Mouse (Mus musculus): ENCODE results near the gene Dld. TPM values are rescaled to one million over a fixed set of nuclear protein-coding genes. Genes with fewer than 3 reads are reported as not detected.

Dld gene
- polyA plus RNA-seq, 1 experiment, result 60.9 TPM

- Histone ChIP-seq H3ac (ENCODE audit: control insufficient read depth, insufficient read length) (no peak overlapping the region), H3K4me3 (no peak overlapping the region), H3K79me2 (ENCODE audit: control insufficient read depth, insufficient read depth) (no peaks in the 10 kb centered on the region), H3K27me3 (ENCODE audit: control insufficient read depth, insufficient read depth, insufficient read length) (no peaks in the 10 kb centered on the region), H3K4me2 (ENCODE audit: low read depth) (no peak overlapping the region), H3K36me3 (ENCODE audit: control insufficient read depth, insufficient read depth) (peaks cover 45% of the 10 kb centered on the region)
- TF ChIP-seq MYOG (IDR thresholded peaks at IDR 0.05; ENCODE audit: control insufficient read depth in 1 of 3, insufficient read depth in 1 of 3, insufficient read length in 2 of 3, low read depth in 2 of 3) (no peak), E2F4 (IDR thresholded peaks at IDR 0.05; ENCODE audit: insufficient read depth) (no peak), CEBPB (IDR thresholded peaks at IDR 0.05; ENCODE audit: insufficient read depth, poor library complexity, severe bottlenecking) (no peak), TCF12 (IDR thresholded peaks at IDR 0.05; ENCODE audit: insufficient read depth, poor library complexity, severe bottlenecking) (no peak), REST (IDR thresholded peaks at IDR 0.05; ENCODE audit: insufficient read depth, insufficient read length) (no peak), MYOD1 (IDR thresholded peaks at IDR 0.05; ENCODE audit: control insufficient read depth in 1 of 3, insufficient read length in 2 of 3, low read depth in 2 of 3) (no peak), POLR2A (IDR thresholded peaks at IDR 0.05; ENCODE audit: insufficient read length, low read depth) (no peak), POLR2AphosphoS2 (IDR thresholded peaks at IDR 0.05; ENCODE audit: insufficient read length, low read depth) (no peak), SRF (IDR thresholded peaks at IDR 0.05; ENCODE audit: control insufficient read depth, insufficient read length, low read depth) (no peak)
These were observed 48.3 kb downstream of the Dld start for GRCm38 (mm10) chr12:31302766-31303511.

- no peak overlapping the region for H3K4me2 ChIP-seq (ENCODE audit: low read depth)
- peaks cover 51% of the 10 kb centered on the region for H3K36me3 ChIP-seq (ENCODE audit: control insufficient read depth, insufficient read depth)
- H3ac ChIP-seq (ENCODE audit: control insufficient read depth, insufficient read length), result no peak overlapping the region
- no peaks in the 10 kb centered on the region for H3K27me3 ChIP-seq (ENCODE audit: control insufficient read depth, insufficient read depth, insufficient read length)
- TF ChIP-seq TCF3 (IDR thresholded peaks at IDR 0.05; ENCODE audit: insufficient read length, low read depth) (no peak), MYOG (IDR thresholded peaks at IDR 0.05; ENCODE audit: control insufficient read depth in 1 of 3, insufficient read depth in 1 of 3, insufficient read length in 2 of 3, low read depth in 2 of 3) (no peak), MYOD1 (IDR thresholded peaks at IDR 0.05; ENCODE audit: control insufficient read depth in 1 of 3, insufficient read length in 2 of 3, low read depth in 2 of 3) (no peak), REST (IDR thresholded peaks at IDR 0.05; ENCODE audit: insufficient read depth, insufficient read length) (no peak), SRF (IDR thresholded peaks at IDR 0.05; ENCODE audit: control insufficient read depth, insufficient read length, low read depth) (no peak), E2F4 (IDR thresholded peaks at IDR 0.05; ENCODE audit: insufficient read depth) (no peak), TCF12 (IDR thresholded peaks at IDR 0.05; ENCODE audit: insufficient read depth, poor library complexity, severe bottlenecking) (no peak), USF1 (IDR thresholded peaks at IDR 0.05; ENCODE audit: low read depth) (no peak), POLR2A (IDR thresholded peaks at IDR 0.05; ENCODE audit: insufficient read length, low read depth) (no peak), POLR2AphosphoS2 (IDR thresholded peaks at IDR 0.05; ENCODE audit: insufficient read length, low read depth) (no peak), MAX (IDR thresholded peaks at IDR 0.05; ENCODE audit: low read depth) (no peak), CEBPB (IDR thresholded peaks at IDR 0.05; ENCODE audit: insufficient read depth, poor library complexity, severe bottlenecking) (no peak)
- H3K79me2 ChIP-seq (ENCODE audit: control insufficient read depth, insufficient read depth), result no peaks in the 10 kb centered on the region
- H3K4me3 ChIP-seq, result no peak overlapping the region
These were observed 49.0 kb downstream of the Dld start for GRCm38 (mm10) chr12:31302266-31302665.

- Histone ChIP-seq H3K4me2 (ENCODE audit: low read depth) (no peak overlapping the region), H3K79me2 (ENCODE audit: control insufficient read depth, insufficient read depth) (no peaks in the 10 kb centered on the region), H3K27me3 (ENCODE audit: control insufficient read depth, insufficient read depth, insufficient read length) (no peaks in the 10 kb centered on the region), H3K4me3 (no peak overlapping the region), H3K36me3 (ENCODE audit: control insufficient read depth, insufficient read depth) (peaks cover 49% of the 10 kb centered on the region), H3ac (ENCODE audit: control insufficient read depth, insufficient read length) (no peak overlapping the region)
- TF ChIP-seq USF1 (IDR thresholded peaks at IDR 0.05; ENCODE audit: low read depth) (no peak), TCF3 (IDR thresholded peaks at IDR 0.05; ENCODE audit: insufficient read length, low read depth) (no peak), MAX (IDR thresholded peaks at IDR 0.05; ENCODE audit: low read depth) (no peak), SRF (IDR thresholded peaks at IDR 0.05; ENCODE audit: control insufficient read depth, insufficient read length, low read depth) (no peak), E2F4 (IDR thresholded peaks at IDR 0.05; ENCODE audit: insufficient read depth) (no peak), POLR2A (IDR thresholded peaks at IDR 0.05; ENCODE audit: insufficient read length, low read depth) (no peak), MYOD1 (IDR thresholded peaks at IDR 0.05; ENCODE audit: control insufficient read depth in 1 of 3, insufficient read length in 2 of 3, low read depth in 2 of 3) (no peak), REST (IDR thresholded peaks at IDR 0.05; ENCODE audit: insufficient read depth, insufficient read length) (no peak), POLR2AphosphoS2 (IDR thresholded peaks at IDR 0.05; ENCODE audit: insufficient read length, low read depth) (no peak), CEBPB (IDR thresholded peaks at IDR 0.05; ENCODE audit: insufficient read depth, poor library complexity, severe bottlenecking) (no peak), TCF12 (IDR thresholded peaks at IDR 0.05; ENCODE audit: insufficient read depth, poor library complexity, severe bottlenecking) (no peak), MYOG (IDR thresholded peaks at IDR 0.05; ENCODE audit: control insufficient read depth in 1 of 3, insufficient read depth in 1 of 3, insufficient read length in 2 of 3, low read depth in 2 of 3) (no peak)
These were observed 51.0 kb downstream of the Dld start for GRCm38 (mm10) chr12:31300276-31300675.

GRCm38 (mm10) chr12:31299676-31300197, 51.5 kb downstream of the Dld start:
- H3K4me2 ChIP-seq (ENCODE audit: low read depth), result no peak overlapping the region
- H3K79me2 ChIP-seq (ENCODE audit: control insufficient read depth, insufficient read depth), result no peaks in the 10 kb centered on the region
- no peak overlapping the region for H3ac ChIP-seq (ENCODE audit: control insufficient read depth, insufficient read length)

More at GRCm38 (mm10) chr12:31299676-31300197, 51.5 kb downstream of the Dld start:
- no peak for TF ChIP-seq MYOD1 (IDR thresholded peaks at IDR 0.05; ENCODE audit: control insufficient read depth in 1 of 3, insufficient read length in 2 of 3, low read depth in 2 of 3)
- TF ChIP-seq TCF12 (IDR thresholded peaks at IDR 0.05; ENCODE audit: insufficient read depth, poor library complexity, severe bottlenecking), result no peak
- no peak for TF ChIP-seq REST (IDR thresholded peaks at IDR 0.05; ENCODE audit: insufficient read depth, insufficient read length)
- no peak for TF ChIP-seq POLR2AphosphoS2 (IDR thresholded peaks at IDR 0.05; ENCODE audit: insufficient read length, low read depth)
- TF ChIP-seq USF1 (IDR thresholded peaks at IDR 0.05; ENCODE audit: low read depth), result no peak
- TF ChIP-seq SRF (IDR thresholded peaks at IDR 0.05; ENCODE audit: control insufficient read depth, insufficient read length, low read depth), result no peak
- TF ChIP-seq CEBPB (IDR thresholded peaks at IDR 0.05; ENCODE audit: insufficient read depth, poor library complexity, severe bottlenecking), result no peak
- TF ChIP-seq TCF3 (IDR thresholded peaks at IDR 0.05; ENCODE audit: insufficient read length, low read depth), result no peak
- TF ChIP-seq POLR2A (IDR thresholded peaks at IDR 0.05; ENCODE audit: insufficient read length, low read depth), result no peak
- no peak for TF ChIP-seq E2F4 (IDR thresholded peaks at IDR 0.05; ENCODE audit: insufficient read depth)
- TF ChIP-seq MYOG (IDR thresholded peaks at IDR 0.05; ENCODE audit: control insufficient read depth in 1 of 3, insufficient read depth in 1 of 3, insufficient read length in 2 of 3, low read depth in 2 of 3), result no peak
- no peak for TF ChIP-seq MAX (IDR thresholded peaks at IDR 0.05; ENCODE audit: low read depth)
- no peak overlapping the region for H3K4me3 ChIP-seq
- no peaks in the 10 kb centered on the region for H3K27me3 ChIP-seq (ENCODE audit: control insufficient read depth, insufficient read depth, insufficient read length)
- peaks cover 49% of the 10 kb centered on the region for H3K36me3 ChIP-seq (ENCODE audit: control insufficient read depth, insufficient read depth)

Data from myocyte (in vitro differentiated cells).